Mouse (Mus musculus) E14TG2a.4 (cell line): Measurements from ENCODE around the gene Ercc5.

Experiments used
- CTCF ChIP-seq: conservative IDR thresholded peaks from 2 replicates; pipeline ENCODE4 v1.5.1; 2014; ENCODE audit warnings: low read length
- NANOG ChIP-seq: IDR thresholded peaks from 2 replicates; pipeline ENCODE4 v1.6.1; 2014; ENCODE audit warnings: borderline replicate concordance, low read length, mixed read lengths
- POU5F1 ChIP-seq: IDR thresholded peaks from 2 replicates; pipeline ENCODE4 v1.6.1; 2014; ENCODE audit warnings: low read length, borderline replicate concordance

DNA sequence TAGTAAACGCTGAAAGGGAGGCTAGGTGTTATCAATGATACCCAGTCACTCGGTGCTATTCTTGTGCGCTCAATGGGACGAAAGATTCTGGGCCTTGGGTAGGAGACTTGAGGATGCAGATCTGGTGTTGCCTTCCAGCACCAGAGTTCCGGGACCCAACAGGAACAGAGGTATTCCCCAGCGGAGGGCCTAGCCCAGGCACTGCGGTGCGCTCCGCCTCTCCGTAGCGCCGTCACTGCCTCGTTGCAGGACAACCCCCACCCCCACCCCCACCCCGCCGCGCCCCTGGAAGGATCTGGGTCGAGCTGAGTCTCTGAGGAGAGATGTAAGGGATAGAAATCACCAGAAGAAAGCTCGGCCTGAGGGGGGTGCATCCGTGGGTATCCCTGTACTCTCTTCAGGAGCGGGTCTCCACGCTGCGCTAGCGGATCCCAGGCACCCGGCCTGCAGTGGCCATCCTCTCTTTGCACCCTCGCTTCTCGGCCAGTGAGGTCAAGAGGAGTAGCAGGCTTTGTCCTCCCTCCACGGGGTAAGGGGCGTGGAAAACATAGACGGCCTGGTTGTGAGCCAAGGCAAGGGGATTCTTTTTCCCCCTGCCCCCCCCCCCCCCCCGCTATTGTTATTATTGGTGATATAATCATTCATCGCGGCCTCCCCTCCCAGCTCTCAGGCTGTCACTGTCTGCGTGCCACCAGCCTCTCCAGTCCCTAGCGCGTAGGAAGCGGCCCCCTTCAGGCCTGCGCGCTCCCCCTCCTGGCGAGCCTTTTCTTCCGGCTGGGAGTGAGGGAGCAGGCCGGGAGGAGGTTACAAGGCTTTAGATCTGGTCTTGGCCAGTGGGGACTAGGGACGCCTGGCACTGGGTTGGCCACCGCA, 28.1 kb upstream of the Ercc5 start:
- TF ChIP-seq CTCF, result peak; percentile 8; the same call in 1 of the 2 replicates
- TF ChIP-seq POU5F1, result no peak
- TF ChIP-seq NANOG, result no peak
